Mouse (Mus musculus): ENCODE measurements around the gene Pcf11.

The Pcf11 gene

GRCm38 (mm10) chr7:92669507-92670471, at the start of gene Pcf11:
Gene Pcf11 (minus strand): TSS chr7:92669934.
- peak; percentile 98 for DNase-seq (ENCODE audit: low read depth)

- DNase-seq (ENCODE audit: low read depth), result no peak
Measured at GRCm38 (mm10) chr7:92715055-92715454, 45.3 kb upstream of the Pcf11 start.

GRCm38 (mm10) chr7:92711593-92711992, 41.9 kb upstream of the Pcf11 start:
- peak; percentile 21 for DNase-seq (ENCODE audit: low read depth)

- DNase-seq (ENCODE audit: low read depth), result no peak
Measured at GRCm38 (mm10) chr7:92709573-92709972, 39.8 kb upstream of the Pcf11 start.

- no peak for DNase-seq (ENCODE audit: low read depth)
Measured at GRCm38 (mm10) chr7:92706711-92707110, 37.0 kb upstream of the Pcf11 start.

- DNase-seq (ENCODE audit: low read depth), result no peak
Measured at GRCm38 (mm10) chr7:92705534-92705933, 35.8 kb upstream of the Pcf11 start.

GRCm38 (mm10) chr7:92703661-92704060, 33.9 kb upstream of the Pcf11 start:
- no peak for DNase-seq (ENCODE audit: low read depth)

GRCm38 (mm10) chr7:92698770-92699169, 29.0 kb upstream of the Pcf11 start:
- no peak for DNase-seq (ENCODE audit: low read depth)

GRCm38 (mm10) chr7:92696395-92696794, 26.7 kb upstream of the Pcf11 start:
- DNase-seq (ENCODE audit: low read depth), result no peak

- DNase-seq (ENCODE audit: low read depth), result no peak
Measured at GRCm38 (mm10) chr7:92689101-92689500, 19.4 kb upstream of the Pcf11 start.

GRCm38 (mm10) chr7:92688299-92688669, 18.6 kb upstream of the Pcf11 start:
- DNase-seq (ENCODE audit: low read depth), result no peak

- no peak for DNase-seq (ENCODE audit: low read depth)
Measured at GRCm38 (mm10) chr7:92687556-92688298, 18.0 kb upstream of the Pcf11 start.

- DNase-seq (ENCODE audit: low read depth), result no peak
Measured at GRCm38 (mm10) chr7:92677346-92677745, 7.6 kb upstream of the Pcf11 start.

- no peak for DNase-seq (ENCODE audit: low read depth)
Measured at GRCm38 (mm10) chr7:92675131-92675530, 5.4 kb upstream of the Pcf11 start.

GRCm38 (mm10) chr7:92668791-92669506, 785 bp downstream of the Pcf11 start:
- DNase-seq (ENCODE audit: low read depth), result peak; percentile 72

GRCm38 (mm10) chr7:92666274-92666820, 3.4 kb downstream of the Pcf11 start:
- DNase-seq (ENCODE audit: low read depth), result peak; percentile 39

- no peak for DNase-seq (ENCODE audit: low read depth)
Measured at GRCm38 (mm10) chr7:92658050-92658449, 11.7 kb downstream of the Pcf11 start.

- no peak for DNase-seq (ENCODE audit: low read depth)
Measured at GRCm38 (mm10) chr7:92656386-92656785, 13.3 kb downstream of the Pcf11 start.

GRCm38 (mm10) chr7:92653329-92653728, 16.4 kb downstream of the Pcf11 start:
- no peak for DNase-seq (ENCODE audit: low read depth)

GRCm38 (mm10) chr7:92647790-92648189, 21.9 kb downstream of the Pcf11 start:
- DNase-seq (ENCODE audit: low read depth), result no peak

GRCm38 (mm10) chr7:92642358-92642757, 27.4 kb downstream of the Pcf11 start:
- no peak for DNase-seq (ENCODE audit: low read depth)

GRCm38 (mm10) chr7:92638050-92638449, 31.7 kb downstream of the Pcf11 start:
- no peak for DNase-seq (ENCODE audit: low read depth)

Measured in naive thymus-derived CD4-positive, alpha-beta T cell, adult 2 months (primary cell).